Mouse (Mus musculus) brown adipose tissue, adult 24 weeks (tissue): ENCODE measurements at regions not wholly inside any gene's neighbourhood (a gene's known extent, or its start where the extent isn't known, plus 50 kb on each side); places are given as distances from the start of the nearest gene placed in this dataset.
"Not testable (repeated sequence)": the region's sequence is repeated elsewhere in the genome, so short reads cannot be mapped to it uniquely, and the experiment has no call there.

ENCODE experiments used
- H3K27ac ChIP-seq: fragments of 200-500 bp; replicated peaks from 2 replicates; pipeline ENCODE4 v1.5.1; 2012; ENCODE audit warnings: low read depth, mild to moderate bottlenecking, low read length
- H3K4me1 ChIP-seq: fragments of 200-500 bp; 2 replicates; pipeline ENCODE4 v1.6.1; 2012; ENCODE audit warnings: low read length, mixed read lengths; ENCODE audit not compliant: control insufficient read depth, insufficient read depth, insufficient read length
- H3K4me3 ChIP-seq: fragments of 200-500 bp; 2 replicates; pipeline ENCODE4 v1.5.1; 2012; ENCODE audit warnings: low read depth, mild to moderate bottlenecking, low read length, moderate library complexity; ENCODE audit not compliant: insufficient read depth

- H3K27ac ChIP-seq = no peak overlapping the region
- H3K4me3 ChIP-seq = no peak overlapping the region
- no peaks in the 10 kb centered on the region for H3K4me1 ChIP-seq
Measured at GRCm38 (mm10) chr1:7388627-7389026, 2580.9 kb downstream of the Gm37988 start.

GRCm38 (mm10) chr1:7393508-7393907 lies 2585.8 kb downstream of the Gm37988 start:
- no peak overlapping the region for H3K27ac ChIP-seq

GRCm38 (mm10) chr1:7394161-7394560 lies 2586.5 kb downstream of the Gm37988 start:
- Histone ChIP-seq H3K27ac (no peak overlapping the region), H3K4me3 (no peak overlapping the region), H3K4me1 (no peaks in the 10 kb centered on the region)

More at GRCm38 (mm10) chr1:7393508-7393907, 2585.8 kb downstream of the Gm37988 start:
- H3K4me3 ChIP-seq = no peak overlapping the region
- no peaks in the 10 kb centered on the region for H3K4me1 ChIP-seq

- no peak overlapping the region for H3K27ac ChIP-seq
- H3K4me1 ChIP-seq = no peaks in the 10 kb centered on the region
- H3K4me3 ChIP-seq = no peak overlapping the region
Measured at GRCm38 (mm10) chr1:7395527-7395926, 2587.8 kb downstream of the Gm37988 start.

GRCm38 (mm10) chr1:7396867-7397806 lies 2589.4 kb downstream of the Gm37988 start:
- Histone ChIP-seq H3K4me3 (peak overlapping the region; percentile 82), H3K4me1 (no peaks in the 10 kb centered on the region), H3K27ac (peak overlapping the region; percentile 65)

GRCm38 (mm10) chr1:7397807-7398446 lies 2590.2 kb downstream of the Gm37988 start:
- peak overlapping the region; percentile 83 for H3K4me3 ChIP-seq
- H3K4me1 ChIP-seq = no peaks in the 10 kb centered on the region
- H3K27ac ChIP-seq = peak overlapping the region; percentile 65

GRCm38 (mm10) chr1:7398678-7399218 lies 2591.1 kb downstream of the Gm37988 start:
- H3K27ac ChIP-seq = no peak overlapping the region
- peak overlapping the region; percentile 83 for H3K4me3 ChIP-seq
- H3K4me1 ChIP-seq = no peaks in the 10 kb centered on the region

- not testable (repeated sequence) for H3K4me1 ChIP-seq, H3K4me3 ChIP-seq, H3K27ac ChIP-seq
Measured at GRCm38 (mm10) chr1:7405651-7406050, 2598.0 kb downstream of the Gm37988 start.

- Histone ChIP-seq H3K4me1 (no peaks in the 10 kb centered on the region), H3K4me3 (no peak overlapping the region), H3K27ac (no peak overlapping the region)
Measured at GRCm38 (mm10) chr1:7414444-7414843, 2606.8 kb downstream of the Gm37988 start.

- no peak overlapping the region for H3K4me3 ChIP-seq
- no peaks in the 10 kb centered on the region for H3K4me1 ChIP-seq
- H3K27ac ChIP-seq = no peak overlapping the region
Measured at GRCm38 (mm10) chr1:7451660-7452155, 2644.0 kb downstream of the Gm37988 start.

GRCm38 (mm10) chr1:7454931-7455330 lies 2647.2 kb downstream of the Gm37988 start:
- H3K4me1 ChIP-seq = no peaks in the 10 kb centered on the region
- H3K27ac ChIP-seq = no peak overlapping the region
- no peak overlapping the region for H3K4me3 ChIP-seq

GRCm38 (mm10) chr1:7457895-7458294 lies 2650.2 kb downstream of the Gm37988 start:
- Histone ChIP-seq H3K4me3 (no peak overlapping the region), H3K27ac (no peak overlapping the region), H3K4me1 (no peaks in the 10 kb centered on the region)

- H3K4me1 ChIP-seq = no peaks in the 10 kb centered on the region
- H3K27ac ChIP-seq = no peak overlapping the region
- no peak overlapping the region for H3K4me3 ChIP-seq
Measured at GRCm38 (mm10) chr1:7494096-7494495, 2686.4 kb downstream of the Gm37988 start.

GRCm38 (mm10) chr1:7499042-7499441 lies 2691.3 kb downstream of the Gm37988 start:
- Histone ChIP-seq H3K27ac (no peak overlapping the region), H3K4me1 (no peaks in the 10 kb centered on the region), H3K4me3 (no peak overlapping the region)

- no peaks in the 10 kb centered on the region for H3K4me1 ChIP-seq
- H3K27ac ChIP-seq = no peak overlapping the region
- H3K4me3 ChIP-seq = no peak overlapping the region
Measured at GRCm38 (mm10) chr1:7502363-7502762, 2694.7 kb downstream of the Gm37988 start.
